Mouse (Mus musculus): Measurements from ENCODE around the gene Ppp5c.

DNA sequence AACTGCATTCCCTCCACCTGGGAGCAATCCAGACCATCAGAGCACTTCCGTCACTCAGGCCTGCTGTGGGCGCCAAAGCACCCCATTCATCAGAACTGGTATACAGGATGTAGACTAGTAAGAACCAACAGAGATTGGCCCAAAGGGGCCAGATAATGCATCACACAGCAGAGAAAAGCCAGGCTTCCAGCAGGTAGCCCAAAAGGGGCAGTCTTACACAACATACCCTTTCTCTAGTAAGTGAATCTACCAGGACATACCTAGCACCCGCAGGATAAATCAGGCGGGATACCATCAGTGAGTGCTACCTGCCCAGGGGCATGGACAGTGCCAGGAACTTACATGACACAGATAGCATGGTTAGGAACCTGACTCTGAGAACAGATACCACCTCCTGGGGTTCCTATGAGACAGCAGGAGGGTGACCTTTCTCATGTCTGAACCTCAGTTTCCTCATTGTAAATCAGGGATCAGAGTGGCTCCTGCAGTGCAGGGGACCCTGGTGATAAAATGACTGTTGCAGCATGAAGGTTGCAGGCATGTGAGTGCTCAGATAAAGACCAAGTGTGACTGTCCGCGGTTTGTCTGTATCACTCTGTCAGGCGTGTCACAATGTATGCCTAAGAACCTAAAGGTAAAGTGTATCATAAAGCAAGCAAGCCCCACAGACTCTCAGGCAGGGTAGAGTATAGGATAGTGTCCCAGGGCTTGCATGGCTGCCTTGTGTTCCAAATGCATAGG lies 8.1 kb downstream of the Ppp5c start:
- TF ChIP-seq CTCF (IDR thresholded peaks at IDR 0.05; ENCODE audit: borderline replicate concordance, control insufficient read depth, extremely low read depth, insufficient read depth, low read length, poor library complexity): no peak
- TF ChIP-seq POLR2A (IDR thresholded peaks at IDR 0.05; ENCODE audit: control insufficient read depth, extremely low read depth, insufficient read depth, low read length, poor library complexity): no peak
